Mouse (Mus musculus) frontal cortex, postnatal 10 days (tissue): ENCODE results near the gene Tmem80.
A peak's percentile ranks its signal among the peaks of the same experiment; 100 is the strongest.

Experiments
- DNase-seq, 2 experiments: peaks; one replicate each; pipeline ENCODE4 v3.0.0; 2022; ENCODE audit warnings: low spot score in 2 of 2, mixed read lengths in 1 of 2

Tmem80 gene

DNA sequence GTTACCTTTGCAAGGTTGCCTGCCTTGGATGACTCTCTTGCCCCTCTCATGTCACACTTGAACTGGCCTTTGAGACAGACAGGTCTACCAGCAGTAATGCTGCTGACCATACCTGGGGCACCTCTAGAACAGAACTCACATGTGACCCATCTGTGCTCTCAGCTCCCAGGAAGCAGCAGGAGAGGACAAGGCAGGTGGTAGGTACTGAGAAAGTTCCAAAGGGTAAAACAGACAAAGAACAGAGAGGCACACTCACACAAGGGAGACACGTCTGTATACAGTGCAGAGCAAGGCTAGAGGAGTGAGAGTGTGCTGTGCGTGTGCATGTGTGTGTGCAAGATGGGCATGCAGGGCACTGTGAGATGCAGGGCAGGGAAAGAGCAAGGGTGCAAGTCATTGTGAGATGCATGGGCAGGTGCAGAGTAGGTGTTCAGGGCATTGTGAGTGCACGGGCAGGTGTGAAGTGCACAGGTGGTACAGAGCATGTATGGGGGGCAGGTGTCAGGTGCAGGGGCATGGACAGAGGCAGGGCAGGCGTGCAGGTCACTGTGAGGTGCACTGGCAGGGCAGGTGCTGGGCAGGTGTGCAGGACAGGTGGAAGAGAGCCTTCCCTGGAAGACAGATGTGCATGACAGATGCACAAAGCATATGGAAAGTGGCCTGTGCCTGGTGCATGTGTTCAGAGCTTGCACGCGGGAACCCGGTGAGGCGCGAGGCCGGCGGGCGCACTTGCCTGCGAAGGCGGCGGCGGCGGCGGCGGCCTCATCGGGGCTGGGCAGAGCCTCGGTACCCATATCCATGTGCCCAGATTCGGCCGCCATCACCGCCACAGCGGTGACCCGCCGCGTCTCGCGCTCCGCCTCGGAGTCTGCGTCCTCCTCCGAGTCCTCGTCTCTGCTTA, 743 bp upstream of the Tmem80 start:
- peak in 1 of 2 experiments; percentile 40 for DNase-seq

DNA sequence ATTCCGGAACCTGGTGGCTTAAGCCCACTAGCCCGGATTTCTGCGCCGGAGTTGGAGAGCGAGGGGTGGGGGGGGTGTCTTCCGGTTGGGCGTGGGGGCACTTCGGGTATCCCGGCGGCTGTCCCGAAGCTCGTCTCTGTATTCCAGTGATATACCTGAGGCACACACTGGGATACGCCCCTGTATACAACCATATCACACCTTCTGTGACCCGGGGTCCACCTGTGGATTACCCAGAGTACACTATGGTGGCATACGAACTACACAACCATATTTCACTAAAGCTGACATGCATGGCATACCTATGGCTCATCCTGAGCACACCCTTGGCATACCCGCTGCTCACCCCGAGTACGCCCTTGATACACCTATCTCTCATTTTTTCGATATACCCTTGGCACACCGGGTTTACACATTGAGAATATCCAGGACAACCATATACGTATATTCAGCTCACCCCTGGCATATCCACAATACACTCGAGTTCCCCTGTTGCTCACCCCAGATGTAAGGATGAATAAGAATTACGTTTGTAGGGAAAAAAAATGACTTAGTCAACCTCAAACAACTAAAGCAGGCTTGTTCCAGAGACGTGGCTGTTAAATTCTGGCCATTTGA, 943 bp downstream of the Tmem80 start:
- DNase-seq = peak in 1 of 2 experiments; percentile 52

DNA sequence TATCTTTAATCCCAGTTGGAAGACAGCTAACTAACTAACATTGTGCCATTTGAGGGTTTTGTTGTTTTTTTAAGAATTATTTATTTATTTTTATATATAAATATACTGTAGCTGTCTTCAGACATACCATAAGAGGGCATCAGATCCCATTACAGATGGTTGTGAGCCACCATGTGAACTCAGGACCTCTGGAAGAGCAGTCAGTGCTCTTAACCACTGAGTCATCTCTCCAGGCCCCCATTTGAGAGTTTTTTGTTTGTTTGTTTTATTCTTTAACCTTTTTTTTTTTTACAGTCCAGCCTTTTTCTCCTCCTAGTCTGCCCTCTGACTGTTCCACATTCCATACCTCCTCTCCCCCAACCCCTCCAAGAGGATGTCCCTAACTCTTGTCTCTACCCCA, 3.2 kb downstream of the Tmem80 start:
- no peak for DNase-seq

DNA sequence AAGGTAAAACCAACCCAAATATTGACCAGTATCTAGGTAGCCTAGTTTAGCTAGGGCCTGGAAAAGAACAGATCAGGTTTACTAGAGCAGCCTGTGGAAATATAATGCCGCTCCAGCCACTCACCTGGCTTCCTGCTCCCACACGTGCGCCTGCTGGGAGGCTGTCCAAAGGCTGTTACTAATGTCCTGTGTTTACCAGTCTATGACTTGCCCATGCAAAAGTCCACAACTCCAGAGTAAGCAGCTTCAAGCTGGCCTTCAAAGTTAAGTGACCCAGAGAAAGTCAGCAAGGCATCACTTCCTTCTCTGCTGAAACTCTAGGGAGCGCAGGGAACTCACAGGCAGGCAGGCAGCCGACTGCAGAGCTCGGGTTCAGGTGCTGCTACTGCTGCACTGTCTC, 4.5 kb downstream of the Tmem80 start:
- no peak for DNase-seq

DNA sequence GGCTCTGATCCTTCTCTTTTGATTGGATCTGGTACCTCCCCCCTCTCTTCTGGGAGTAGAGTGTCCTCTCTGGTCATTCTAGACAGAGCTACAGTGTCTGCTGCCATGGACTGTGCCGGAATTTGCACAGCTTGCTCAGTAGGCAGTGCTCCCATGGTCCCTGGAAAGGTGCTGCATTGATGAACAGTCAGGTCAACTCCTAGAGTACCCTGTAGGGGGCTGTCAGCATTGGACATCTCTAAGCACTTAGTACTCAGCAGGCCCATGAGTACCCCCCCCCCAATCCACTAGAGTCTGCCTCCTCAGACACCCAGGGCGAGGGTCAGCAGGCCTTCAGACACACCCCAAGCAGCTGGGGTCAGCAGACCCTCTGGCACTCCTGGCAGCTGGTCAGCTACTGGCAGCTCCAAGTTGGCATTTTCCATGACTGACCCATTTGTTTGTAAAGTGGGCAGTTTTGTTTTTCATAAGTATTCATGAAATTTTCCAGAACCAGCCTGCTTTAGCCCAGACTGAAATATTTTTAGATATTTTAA, 7.6 kb downstream of the Tmem80 start:
- DNase-seq = no peak

DNA sequence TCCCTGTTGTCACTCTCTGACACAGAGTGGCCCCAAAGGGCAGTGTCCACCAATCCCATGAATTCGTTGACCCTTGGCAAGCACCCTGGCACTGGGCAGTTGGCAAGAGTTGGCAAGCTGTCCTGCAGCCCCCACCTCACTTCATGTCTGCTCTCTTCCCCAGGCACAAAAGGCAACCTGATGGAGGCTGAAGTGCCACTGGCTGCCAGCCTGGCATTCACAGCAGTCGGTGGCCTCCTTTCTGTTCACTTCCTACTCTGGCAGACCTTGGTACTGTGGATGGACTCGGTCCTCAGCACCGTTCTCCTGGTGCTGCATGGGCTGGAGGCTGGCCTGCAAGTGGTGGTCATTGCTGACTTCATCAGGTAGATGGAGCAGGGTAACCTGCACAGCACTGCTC, 8.1 kb downstream of the Tmem80 start:
- DNase-seq = peak in 1 of 2 experiments; percentile 29

DNA sequence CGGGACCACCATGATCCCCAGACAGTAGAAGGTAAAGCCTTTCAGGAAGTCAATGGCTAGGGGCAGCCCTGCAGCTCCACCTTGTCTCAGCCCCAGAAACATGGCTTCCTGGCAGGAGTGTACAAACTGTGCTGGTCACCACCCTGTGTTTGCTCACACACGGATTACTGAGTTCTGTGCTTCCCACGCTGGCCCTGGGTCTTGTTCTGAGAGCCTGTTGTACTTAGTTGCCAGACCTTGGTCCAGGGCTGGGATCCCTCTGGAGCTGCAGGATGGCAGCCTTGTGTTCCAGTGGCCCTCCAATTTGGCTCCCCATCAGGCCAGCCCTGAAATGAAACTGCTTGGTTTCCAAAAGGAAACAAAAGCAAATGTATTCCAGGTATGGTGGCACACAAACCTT, 8.8 kb downstream of the Tmem80 start:
- DNase-seq = no peak

DNA sequence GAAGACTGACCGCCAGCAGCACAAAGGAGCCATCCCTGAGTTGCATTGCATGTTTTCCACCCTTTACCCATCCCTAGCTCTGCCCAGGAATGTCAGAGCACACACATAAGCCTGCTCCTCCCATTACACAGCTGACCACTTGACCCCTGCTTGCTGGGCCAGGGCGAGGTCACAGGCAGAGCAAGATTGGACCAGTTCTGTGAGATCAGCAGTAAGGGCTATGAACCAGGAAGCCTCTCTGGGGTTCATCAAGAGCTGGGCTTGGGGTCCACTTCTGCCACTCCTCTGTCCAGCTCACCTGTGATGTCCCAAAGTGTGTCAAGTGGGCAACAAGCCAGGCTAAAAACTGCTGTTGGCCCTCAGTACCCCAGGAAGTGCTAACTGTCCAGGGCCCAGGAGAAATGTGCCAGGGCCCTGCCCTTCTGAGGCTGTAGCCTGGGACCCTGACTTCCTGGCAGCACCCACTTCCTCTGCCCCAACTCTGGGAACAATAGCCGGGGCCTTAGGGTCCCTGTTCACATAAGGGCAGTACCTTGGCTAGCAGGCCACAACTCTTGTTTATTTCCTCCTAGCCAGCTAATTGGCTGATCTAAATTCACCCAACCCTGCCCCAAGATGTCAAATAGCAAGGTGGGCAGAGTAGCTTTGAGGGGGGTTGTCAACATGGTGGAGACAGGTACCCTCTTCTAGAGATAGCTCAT, 10.3 kb downstream of the Tmem80 start:
- DNase-seq = no peak

DNA sequence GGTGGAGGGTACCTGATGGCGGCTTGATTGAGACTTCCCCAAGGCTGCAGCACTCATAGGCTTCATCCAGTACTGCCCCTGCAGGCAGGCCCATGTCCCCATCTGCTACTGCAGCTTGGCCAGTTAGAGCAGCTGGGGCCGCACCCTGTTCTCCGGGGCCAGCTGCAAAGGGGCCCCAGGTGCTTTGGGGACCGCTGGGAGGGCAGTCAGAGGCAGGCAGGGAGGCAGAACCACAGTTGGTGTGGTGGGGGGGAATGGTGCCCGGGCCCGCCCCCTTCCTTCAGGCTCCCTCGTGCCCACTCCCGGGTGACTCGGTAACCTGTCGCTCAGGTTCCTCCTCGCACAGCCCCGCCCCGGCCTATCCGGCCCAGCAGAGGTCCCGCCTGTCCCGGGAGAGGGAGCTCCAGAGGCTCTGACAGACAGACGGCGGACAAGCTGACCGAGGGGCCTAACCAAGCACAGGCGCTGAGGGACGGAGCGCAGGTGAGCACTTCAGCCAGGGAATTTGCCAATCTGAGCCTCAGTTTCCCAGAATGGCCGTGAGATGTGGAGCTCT, 11.1 kb downstream of the Tmem80 start, which contains the start of gene Eps8l2:
Eps8l2 (plus strand) TSS at position 305 of the 556 bp plus-strand sequence.
- DNase-seq = no peak

DNA sequence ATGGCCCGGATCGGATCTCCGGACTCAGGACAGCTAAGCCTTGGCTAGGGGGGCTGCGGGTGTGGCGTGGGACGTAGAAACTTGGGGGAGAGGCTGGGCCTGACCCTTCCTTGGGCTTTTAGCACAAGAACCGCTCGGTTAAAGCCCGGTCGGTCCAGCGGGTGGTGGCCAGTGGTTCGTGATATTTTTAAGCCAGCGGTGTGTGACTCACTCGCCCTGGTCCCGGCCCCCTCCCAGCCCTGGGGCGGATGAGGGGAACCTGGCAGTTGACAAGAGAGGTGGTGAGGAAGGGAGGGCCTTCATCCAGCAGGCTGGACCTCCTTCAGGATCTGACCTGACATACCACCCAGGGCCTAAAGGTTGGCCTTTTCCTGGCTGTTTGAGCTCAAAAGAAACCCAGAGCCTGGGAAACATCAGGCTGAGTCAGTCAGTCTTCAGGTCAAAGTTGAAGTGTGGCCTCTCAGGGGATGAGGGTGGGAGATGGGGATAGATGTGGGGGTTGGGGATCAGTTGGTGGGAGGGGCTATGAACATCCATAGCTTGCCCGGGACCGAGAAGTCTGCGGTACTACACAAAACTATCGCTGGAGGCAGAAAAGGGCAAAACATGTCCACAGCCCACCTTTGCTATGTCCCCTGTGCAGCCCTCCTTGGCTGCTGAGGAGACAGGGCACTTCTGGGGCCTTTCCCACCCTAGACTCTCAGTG, 11.8 kb downstream of the Tmem80 start:
- no peak for DNase-seq

DNA sequence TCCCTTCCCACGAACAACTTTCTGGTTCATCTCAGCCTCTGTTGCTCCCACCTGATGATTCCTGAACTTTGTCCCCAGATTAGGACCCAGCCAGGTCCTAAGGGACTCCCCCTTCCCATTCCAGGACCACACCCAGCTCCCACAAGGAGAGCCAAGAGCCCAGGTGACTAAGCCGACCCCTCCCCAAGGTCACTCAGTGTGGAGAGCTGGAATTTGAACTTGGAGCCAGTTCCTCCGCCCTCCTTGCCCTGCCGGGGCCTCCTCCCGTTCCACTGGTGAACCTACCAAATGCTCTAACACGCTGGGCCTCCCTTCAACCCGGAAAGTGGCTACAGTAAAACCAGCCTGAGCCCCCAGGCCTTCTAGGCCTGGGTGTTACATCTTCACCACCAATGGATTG, 12.5 kb downstream of the Tmem80 start:
- no peak for DNase-seq

DNA sequence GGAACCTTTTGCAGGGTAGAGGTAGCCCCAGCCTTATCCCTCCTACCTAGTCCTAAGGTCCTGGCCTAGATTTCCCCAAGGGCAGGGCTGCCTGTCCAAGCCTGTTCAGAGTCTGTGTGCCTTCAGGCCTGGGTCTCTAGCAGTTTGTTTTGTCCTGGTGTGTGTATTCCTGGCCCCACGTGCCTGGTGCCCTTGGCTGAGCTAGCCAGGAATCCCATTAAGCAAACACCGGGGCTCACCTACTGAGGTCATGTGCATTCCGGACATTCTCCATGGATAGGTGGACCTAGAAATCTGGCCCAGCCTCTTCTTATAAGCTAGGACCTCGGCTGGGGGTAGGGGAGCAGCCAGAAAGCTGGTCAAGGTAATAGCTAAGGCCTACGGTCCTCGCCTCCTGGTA, 12.9 kb downstream of the Tmem80 start:
- no peak for DNase-seq

DNA sequence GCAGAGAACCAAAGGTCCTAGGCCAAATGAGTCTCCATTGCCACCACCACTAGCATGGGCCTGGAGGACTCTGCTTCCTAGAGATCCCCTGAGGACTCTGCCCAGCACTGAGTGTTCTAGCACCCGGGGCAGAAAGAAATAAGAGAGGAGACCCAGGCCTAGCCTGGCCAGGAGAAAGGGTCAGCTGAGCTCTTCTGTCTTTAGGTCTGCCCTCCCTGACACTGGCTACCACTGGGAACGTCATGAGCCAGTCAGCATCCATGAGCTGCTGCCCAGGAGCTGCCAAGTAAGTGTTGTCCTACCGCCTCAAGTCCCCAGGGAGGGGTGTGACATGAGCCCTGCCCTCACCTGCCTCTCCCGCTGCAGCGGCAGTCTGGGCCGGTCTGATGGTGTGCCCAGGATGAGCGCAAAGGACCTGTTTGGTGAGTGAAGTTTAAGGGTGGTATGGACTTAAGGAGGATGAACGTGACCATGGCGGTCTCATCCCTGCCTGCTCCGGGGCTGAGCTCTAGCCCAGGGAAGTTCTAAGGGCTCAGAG, 14.2 kb downstream of the Tmem80 start:
- no peak for DNase-seq

DNA sequence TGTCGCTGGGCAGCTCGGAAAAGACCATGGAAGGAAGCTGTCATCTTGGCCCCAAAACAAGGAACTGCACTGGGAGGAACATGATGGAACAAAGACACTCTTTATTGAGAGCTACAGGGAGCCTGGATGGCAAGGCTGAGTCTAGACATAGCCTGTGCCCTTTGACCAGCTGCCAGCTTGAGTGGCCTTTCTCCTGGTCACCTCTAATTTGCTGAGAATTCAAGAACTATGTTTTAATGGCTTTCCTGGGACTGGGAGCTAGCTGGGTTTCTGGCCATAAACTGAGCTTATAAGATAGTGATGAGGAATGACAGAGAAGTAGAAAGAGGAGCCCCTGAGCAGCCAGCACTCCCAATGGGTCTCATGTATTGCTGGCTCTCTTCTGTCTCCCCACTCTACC, 15.7 kb downstream of the Tmem80 start:
- DNase-seq = no peak

DNA sequence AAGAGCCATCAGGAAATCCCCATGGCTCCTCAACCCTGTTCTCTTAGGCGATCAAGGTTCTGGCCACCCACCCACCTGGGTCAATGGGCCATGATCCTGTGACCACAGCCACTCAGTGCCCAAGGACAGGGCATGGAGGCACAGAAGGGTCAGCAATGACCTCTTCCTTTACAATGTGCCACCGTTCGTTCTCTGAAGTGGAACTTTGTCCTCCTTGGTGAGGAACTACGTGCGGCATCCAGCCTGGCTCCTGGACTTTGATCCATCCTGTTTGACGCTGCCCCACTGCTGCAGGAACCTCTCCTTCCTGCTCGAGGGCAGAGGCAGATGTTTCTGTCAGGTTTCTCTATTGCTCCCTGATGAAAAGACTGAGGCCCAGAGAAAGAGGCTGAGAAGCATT, 16.2 kb downstream of the Tmem80 start:
- DNase-seq = no peak

DNA sequence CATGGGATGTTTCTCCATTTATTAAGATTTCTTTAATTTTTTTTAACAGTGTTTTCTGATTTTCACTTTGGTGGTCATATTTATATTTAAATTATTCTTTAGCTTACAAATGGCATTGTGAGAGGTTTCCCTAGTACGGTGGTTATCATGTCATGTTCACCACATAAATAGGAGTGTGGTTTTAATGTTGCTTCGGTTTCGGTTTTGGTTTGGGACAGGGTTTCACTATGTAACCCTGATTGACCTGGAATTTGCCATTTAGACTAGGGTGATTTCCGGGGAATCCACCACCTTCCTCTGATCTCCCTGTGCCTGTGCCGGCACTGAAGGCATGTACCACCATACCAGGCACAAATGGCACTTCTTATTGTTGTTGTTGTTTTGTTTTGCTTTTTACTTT, 17.2 kb downstream of the Tmem80 start:
- no peak for DNase-seq

DNA sequence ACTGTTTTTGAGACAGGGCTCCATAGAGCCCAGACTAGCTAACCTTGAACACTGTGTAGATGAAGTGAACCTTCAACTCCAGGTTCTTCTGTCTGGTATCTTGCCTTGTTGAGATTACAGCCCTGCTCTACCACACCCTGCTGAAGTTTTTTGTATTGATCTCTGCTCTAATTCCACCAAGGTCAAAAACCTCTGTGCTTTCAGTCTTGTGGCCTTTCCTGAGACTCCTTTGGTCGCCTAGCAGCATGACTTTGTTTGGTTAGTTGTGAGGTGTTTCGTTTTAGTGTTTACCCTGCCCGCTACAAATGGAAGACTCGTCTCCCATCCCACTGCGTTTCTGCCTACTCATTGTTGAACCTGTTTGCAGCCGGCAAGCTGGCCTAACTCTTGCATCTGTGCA, 23.5 kb downstream of the Tmem80 start:
- no peak for DNase-seq

DNA sequence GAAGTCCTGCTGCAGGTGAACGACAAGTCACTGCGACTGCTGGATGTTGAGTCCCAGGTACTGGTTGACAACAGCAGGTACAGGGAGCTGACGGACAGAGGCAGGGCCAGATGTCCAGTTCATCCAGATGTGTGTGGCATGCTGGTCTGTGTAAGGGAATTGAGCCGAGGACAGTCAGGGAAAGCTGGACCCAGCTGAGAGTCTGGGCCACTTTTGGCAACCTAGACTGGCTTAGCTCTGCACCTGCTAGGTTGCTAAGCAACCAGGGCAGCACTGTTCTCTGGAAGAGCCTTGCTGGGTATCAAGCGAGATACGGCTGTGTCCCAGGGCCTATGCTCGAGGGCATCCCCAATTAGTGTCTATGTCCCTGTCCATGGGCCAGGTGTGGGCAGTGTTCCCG, 27.5 kb downstream of the Tmem80 start:
- DNase-seq = no peak

DNA sequence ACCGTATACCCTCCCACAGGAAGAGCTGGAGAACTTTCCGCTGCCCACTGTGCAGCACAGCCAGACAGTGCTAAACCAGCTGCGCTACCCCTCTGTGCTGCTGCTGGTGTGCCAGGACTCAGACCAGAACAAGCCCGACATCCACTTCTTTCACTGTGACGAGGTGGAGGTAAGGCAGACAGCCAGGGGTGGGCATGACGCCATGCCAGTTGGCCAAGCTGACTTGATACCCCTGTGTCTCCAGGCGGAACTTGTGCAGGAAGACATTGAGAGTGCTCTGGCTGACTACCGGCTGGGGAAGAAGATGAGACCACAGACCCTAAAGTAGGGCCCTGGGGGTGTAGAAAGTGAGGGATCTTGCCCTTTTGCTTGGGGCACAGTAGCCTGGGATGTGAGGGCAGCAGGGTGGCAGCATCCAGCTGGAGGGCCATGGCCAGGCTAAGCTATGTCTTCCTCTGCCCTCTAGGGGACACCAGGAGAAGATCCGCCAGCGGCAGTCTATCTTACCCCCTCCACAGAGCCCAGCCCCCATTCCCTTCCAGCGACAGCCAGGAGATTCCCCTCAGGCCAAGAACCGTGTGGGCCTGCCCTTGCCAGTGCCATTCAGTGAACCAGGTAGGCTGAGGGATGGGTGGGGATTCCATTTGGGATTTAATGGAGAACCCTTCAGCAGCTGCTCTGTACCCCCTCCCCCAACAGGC, 28.2 kb downstream of the Tmem80 start:
- no peak for DNase-seq

DNA sequence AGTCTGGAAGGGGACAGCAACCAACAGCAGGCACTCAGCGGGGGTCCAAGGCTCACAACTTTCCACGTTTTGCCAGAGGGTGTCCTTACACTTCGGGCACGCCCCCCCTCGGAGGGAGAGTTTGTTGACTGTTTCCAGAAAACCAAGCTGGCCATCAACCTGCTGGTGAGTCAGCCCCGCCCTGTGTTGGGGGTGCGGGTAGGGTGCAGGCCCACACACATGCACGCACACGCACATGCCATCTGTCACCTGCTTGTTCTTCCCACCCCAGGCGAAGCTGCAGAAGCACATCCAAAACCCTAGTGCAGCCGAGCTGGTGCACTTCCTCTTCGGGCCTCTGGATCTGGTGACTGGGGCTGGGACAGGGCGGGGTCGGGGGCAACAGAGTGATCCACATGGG, 29.4 kb downstream of the Tmem80 start:
- no peak for DNase-seq

DNA sequence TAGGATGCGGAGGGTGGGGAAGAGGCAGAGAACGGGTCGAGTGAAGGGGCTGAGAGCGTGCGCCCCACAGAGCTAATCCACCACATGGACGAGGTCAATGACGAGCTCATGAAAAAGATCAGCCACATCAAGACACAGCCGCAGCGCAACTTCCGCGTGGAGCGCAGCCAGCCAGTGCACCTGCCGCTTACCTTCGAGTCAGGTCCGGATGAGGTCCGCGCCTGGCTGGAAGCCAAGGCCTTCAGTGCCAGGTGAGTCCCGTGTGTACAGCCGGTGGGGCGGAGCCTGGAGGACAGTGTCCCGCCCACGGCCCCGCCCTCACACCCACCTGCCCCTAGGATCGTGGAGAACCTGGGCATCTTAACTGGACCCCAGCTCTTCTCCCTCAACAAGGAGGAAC, 34.0 kb downstream of the Tmem80 start:
- no peak for DNase-seq
